Mouse (Mus musculus) liver, postnatal 0 days (tissue): ENCODE results near the gene Ifrd2.

Experiments
- CTCF ChIP-seq: sonication (generic); IDR thresholded peaks from 2 replicates; pipeline ENCODE4 v1.5.1; 2016; ENCODE audit warnings: antibody characterized with exemption, low read depth
- EP300 ChIP-seq: IDR thresholded peaks from 2 replicates; pipeline ENCODE4 v1.6.1; 2016; ENCODE audit warnings: antibody characterized with exemption, low read depth, mild to moderate bottlenecking

GRCm38 (mm10) chr9:107552690-107553393 lies 34.6 kb upstream of the Ifrd2 start:
- TF ChIP-seq CTCF = no peak
- TF ChIP-seq EP300 = no peak
